Mouse (Mus musculus) monocyte, adult 2 months (primary cell): Measurements from ENCODE around the gene Ripk3.
A peak's percentile ranks its signal among the peaks of the same experiment; 100 is the strongest.

Source experiments
- DNase-seq, 2 experiments: peaks; one replicate each; pipeline ENCODE4 v3.0.0; 2022; ENCODE audit warnings: low spot score in 2 of 2, low read depth in 1 of 2

Gene Ripk3

GRCm38 (mm10) chr14:55795380-55796163 is 6.9 kb upstream of the Ripk3 start:
- DNase-seq: no peak

GRCm38 (mm10) chr14:55793946-55794345 is 5.3 kb upstream of the Ripk3 start:
- DNase-seq: no peak

GRCm38 (mm10) chr14:55793461-55793860 is 4.8 kb upstream of the Ripk3 start:
- no peak for DNase-seq

GRCm38 (mm10) chr14:55787731-55788130 is 934 bp downstream of the Ripk3 start:
- peak in 1 of 2 experiments; percentile 1 for DNase-seq

- DNase-seq: no peak
These were observed 3.5 kb downstream of the Ripk3 start for GRCm38 (mm10) chr14:55785195-55785594.

- no peak for DNase-seq
These were observed 4.8 kb downstream of the Ripk3 start, which contains the start of gene Adcy4 for GRCm38 (mm10) chr14:55783958-55784235. Gene Adcy4, minus strand, starts transcription at chr14:55784095.

- DNase-seq: no peak
These were observed 5.3 kb downstream of the Ripk3 start for GRCm38 (mm10) chr14:55783171-55783957.

GRCm38 (mm10) chr14:55782361-55782960 is 6.2 kb downstream of the Ripk3 start:
- DNase-seq: no peak

- DNase-seq: peak in 1 of 2 experiments; percentile 40
These were observed 7.4 kb downstream of the Ripk3 start for GRCm38 (mm10) chr14:55781310-55781709.

- DNase-seq: no peak
These were observed 7.9 kb downstream of the Ripk3 start for GRCm38 (mm10) chr14:55780736-55781135.

- peak in 1 of 2 experiments; percentile 1 for DNase-seq
These were observed 9.0 kb downstream of the Ripk3 start for GRCm38 (mm10) chr14:55779656-55780055.

- no peak for DNase-seq
These were observed 10.0 kb downstream of the Ripk3 start for GRCm38 (mm10) chr14:55778686-55779085.

- no peak for DNase-seq
These were observed 10.9 kb downstream of the Ripk3 start for GRCm38 (mm10) chr14:55777806-55778205.

GRCm38 (mm10) chr14:55777176-55777575 is 11.5 kb downstream of the Ripk3 start:
- DNase-seq: no peak

GRCm38 (mm10) chr14:55776711-55777110 is 12.0 kb downstream of the Ripk3 start:
- no peak for DNase-seq

- DNase-seq: no peak
These were observed 19.5 kb downstream of the Ripk3 start for GRCm38 (mm10) chr14:55769087-55769703.

GRCm38 (mm10) chr14:55768555-55768954 is 20.1 kb downstream of the Ripk3 start:
- no peak for DNase-seq

GRCm38 (mm10) chr14:55767519-55768414 is 20.9 kb downstream of the Ripk3 start:
- no peak for DNase-seq

- no peak for DNase-seq
These were observed 23.0 kb downstream of the Ripk3 start, which contains the start of gene Ltb4r1 for GRCm38 (mm10) chr14:55765696-55766095. Gene Ltb4r1, plus strand, starts transcription at chr14:55765962.

GRCm38 (mm10) chr14:55763166-55763565 is 25.5 kb downstream of the Ripk3 start:
- DNase-seq: no peak
